Mouse (Mus musculus): ENCODE data around the gene Larp1. TPM values are rescaled to one million over a fixed set of nuclear protein-coding genes. Genes with fewer than 3 reads are reported as not detected.

Gene Larp1
- polyA plus RNA-seq, 1 experiment from 2014 or later = 21.9 TPM

GRCm38 (mm10) chr11:58026337-58026736, 17.5 kb downstream of the Larp1 start:
- no peaks in the 10 kb centered on the region for H3K36me3 ChIP-seq (ENCODE audit: control insufficient read depth, insufficient read depth, low read length)
- no peaks in the 10 kb centered on the region for H3K27me3 ChIP-seq (replicated peaks; ENCODE audit: control insufficient read depth, insufficient read depth, low read length)
- peaks cover 20% of the 10 kb centered on the region for H3K4me1 ChIP-seq (ENCODE audit: control insufficient read depth, insufficient read depth, low read length)
- no peak overlapping the region for H3K4me2 ChIP-seq (ENCODE audit: low read depth, low read length)
- H3K9ac ChIP-seq (ENCODE audit: low read depth, low read length) = no peak overlapping the region
- no peak overlapping the region for H3K4me3 ChIP-seq (ENCODE audit: low read depth, low read length)
- no peak for ATAC-seq (ENCODE audit: low read depth)
- H3K27ac ChIP-seq (replicated peaks; ENCODE audit: low read depth, low read length) = no peak overlapping the region
- no peaks in the 10 kb centered on the region for H3K9me3 ChIP-seq (ENCODE audit: control insufficient read depth, low read length)
- WGBS = 42% methylated on average over 3 of the region's 3 CpGs
- DNase-seq (ENCODE audit: low spot score) = no peak

- ATAC-seq (ENCODE audit: low read depth) (no peak; the same call in 1 of the 2 replicates), DNase-seq (ENCODE audit: low spot score) (no peak)
- Histone ChIP-seq H3K36me3 (ENCODE audit: control insufficient read depth, insufficient read depth, low read length) (no peaks in the 10 kb centered on the region), H3K27ac (replicated peaks; ENCODE audit: low read depth, low read length) (no peak overlapping the region), H3K4me3 (ENCODE audit: low read depth, low read length) (no peak overlapping the region), H3K27me3 (replicated peaks; ENCODE audit: control insufficient read depth, insufficient read depth, low read length) (no peaks in the 10 kb centered on the region), H3K4me1 (ENCODE audit: control insufficient read depth, insufficient read depth, low read length) (peaks cover 15% of the 10 kb centered on the region), H3K9me3 (ENCODE audit: control insufficient read depth, low read length) (no peaks in the 10 kb centered on the region), H3K9ac (ENCODE audit: low read depth, low read length) (no peak overlapping the region), H3K4me2 (ENCODE audit: low read depth, low read length) (no peak overlapping the region)
- 76% methylated on average over 1 of the region's 1 CpGs for WGBS
Observed at GRCm38 (mm10) chr11:58026860-58027259, 18.0 kb downstream of the Larp1 start.

GRCm38 (mm10) chr11:58028981-58029380, 20.1 kb downstream of the Larp1 start:
- H3K27me3 ChIP-seq (replicated peaks; ENCODE audit: control insufficient read depth, insufficient read depth, low read length) = no peaks in the 10 kb centered on the region
- no peak overlapping the region for H3K9ac ChIP-seq (ENCODE audit: low read depth, low read length)
- no peak for DNase-seq (ENCODE audit: low spot score)
- 88% methylated on average over 1 of the region's 1 CpGs for WGBS
- peaks cover 15% of the 10 kb centered on the region for H3K4me1 ChIP-seq (ENCODE audit: control insufficient read depth, insufficient read depth, low read length)
- H3K36me3 ChIP-seq (ENCODE audit: control insufficient read depth, insufficient read depth, low read length) = no peaks in the 10 kb centered on the region
- no peak for ATAC-seq (ENCODE audit: low read depth)
- H3K27ac ChIP-seq (replicated peaks; ENCODE audit: low read depth, low read length) = no peak overlapping the region
- H3K9me3 ChIP-seq (ENCODE audit: control insufficient read depth, low read length) = no peaks in the 10 kb centered on the region
- H3K4me3 ChIP-seq (ENCODE audit: low read depth, low read length) = no peak overlapping the region
- H3K4me2 ChIP-seq (ENCODE audit: low read depth, low read length) = no peak overlapping the region

GRCm38 (mm10) chr11:58029869-58030268, 21.0 kb downstream of the Larp1 start:
- WGBS = 79% methylated on average over 2 of the region's 2 CpGs
- Histone ChIP-seq H3K27me3 (replicated peaks; ENCODE audit: control insufficient read depth, insufficient read depth, low read length) (no peaks in the 10 kb centered on the region), H3K36me3 (ENCODE audit: control insufficient read depth, insufficient read depth, low read length) (no peaks in the 10 kb centered on the region), H3K4me3 (ENCODE audit: low read depth, low read length) (no peak overlapping the region), H3K27ac (replicated peaks; ENCODE audit: low read depth, low read length) (no peak overlapping the region), H3K4me1 (ENCODE audit: control insufficient read depth, insufficient read depth, low read length) (peaks cover 9% of the 10 kb centered on the region), H3K9me3 (ENCODE audit: control insufficient read depth, low read length) (no peaks in the 10 kb centered on the region), H3K9ac (ENCODE audit: low read depth, low read length) (no peak overlapping the region), H3K4me2 (ENCODE audit: low read depth, low read length) (no peak overlapping the region)
- DNase-seq (ENCODE audit: low spot score) = no peak
- no peak for ATAC-seq (ENCODE audit: low read depth)

GRCm38 (mm10) chr11:58031176-58031575, 22.3 kb downstream of the Larp1 start:
- Histone ChIP-seq H3K36me3 (ENCODE audit: control insufficient read depth, insufficient read depth, low read length) (no peaks in the 10 kb centered on the region), H3K9me3 (ENCODE audit: control insufficient read depth, low read length) (no peaks in the 10 kb centered on the region), H3K4me1 (ENCODE audit: control insufficient read depth, insufficient read depth, low read length) (peaks cover 3% of the 10 kb centered on the region; the same call in 1 of the 2 replicates), H3K4me3 (ENCODE audit: low read depth, low read length) (no peak overlapping the region), H3K9ac (ENCODE audit: low read depth, low read length) (no peak overlapping the region), H3K27ac (replicated peaks; ENCODE audit: low read depth, low read length) (no peak overlapping the region), H3K27me3 (replicated peaks; ENCODE audit: control insufficient read depth, insufficient read depth, low read length) (no peaks in the 10 kb centered on the region), H3K4me2 (ENCODE audit: low read depth, low read length) (no peak overlapping the region)
- ATAC-seq (ENCODE audit: low read depth) (no peak), DNase-seq (ENCODE audit: low spot score) (no peak)
- WGBS = 66% methylated on average over 6 of the region's 6 CpGs

GRCm38 (mm10) chr11:58033635-58034034, 24.8 kb downstream of the Larp1 start:
- no peak overlapping the region for H3K4me3 ChIP-seq (ENCODE audit: low read depth, low read length)
- no peaks in the 10 kb centered on the region for H3K27me3 ChIP-seq (replicated peaks; ENCODE audit: control insufficient read depth, insufficient read depth, low read length)
- H3K4me1 ChIP-seq (ENCODE audit: control insufficient read depth, insufficient read depth, low read length) = peaks cover 3% of the 10 kb centered on the region; the same call in 1 of the 2 replicates
- H3K9me3 ChIP-seq (ENCODE audit: control insufficient read depth, low read length) = no peaks in the 10 kb centered on the region
- no peak overlapping the region for H3K4me2 ChIP-seq (ENCODE audit: low read depth, low read length)
- H3K27ac ChIP-seq (replicated peaks; ENCODE audit: low read depth, low read length) = no peak overlapping the region
- no peaks in the 10 kb centered on the region for H3K36me3 ChIP-seq (ENCODE audit: control insufficient read depth, insufficient read depth, low read length)
- WGBS = 78% methylated on average over 3 of the region's 3 CpGs
- DNase-seq (ENCODE audit: low spot score) (no peak), ATAC-seq (ENCODE audit: low read depth) (no peak)
- no peak overlapping the region for H3K9ac ChIP-seq (ENCODE audit: low read depth, low read length)

GRCm38 (mm10) chr11:58039027-58039426, 30.2 kb downstream of the Larp1 start:
- peak; percentile 45 for DNase-seq (ENCODE audit: low spot score)
- H3K9me3 ChIP-seq (ENCODE audit: control insufficient read depth, low read length) = no peaks in the 10 kb centered on the region
- no peaks in the 10 kb centered on the region for H3K4me1 ChIP-seq (ENCODE audit: control insufficient read depth, insufficient read depth, low read length)
- no peak overlapping the region for H3K27ac ChIP-seq (replicated peaks; ENCODE audit: low read depth, low read length)
- no peak overlapping the region for H3K4me2 ChIP-seq (ENCODE audit: low read depth, low read length)
- WGBS = 76% methylated on average over 1 of the region's 1 CpGs
- ATAC-seq (ENCODE audit: low read depth) = no peak
- peaks cover 20% of the 10 kb centered on the region for H3K36me3 ChIP-seq (ENCODE audit: control insufficient read depth, insufficient read depth, low read length)
- H3K27me3 ChIP-seq (replicated peaks; ENCODE audit: control insufficient read depth, insufficient read depth, low read length) = no peaks in the 10 kb centered on the region
- H3K9ac ChIP-seq (ENCODE audit: low read depth, low read length) = no peak overlapping the region
- H3K4me3 ChIP-seq (ENCODE audit: low read depth, low read length) = no peak overlapping the region

GRCm38 (mm10) chr11:58042861-58043431, 34.1 kb downstream of the Larp1 start:
- no peak for DNase-seq (ENCODE audit: low spot score)
- H3K9me3 ChIP-seq (ENCODE audit: control insufficient read depth, low read length) = no peaks in the 10 kb centered on the region
- no peaks in the 10 kb centered on the region for H3K4me1 ChIP-seq (ENCODE audit: control insufficient read depth, insufficient read depth, low read length)
- ATAC-seq (ENCODE audit: low read depth) = no peak
- no peak overlapping the region for H3K9ac ChIP-seq (ENCODE audit: low read depth, low read length)
- H3K4me2 ChIP-seq (ENCODE audit: low read depth, low read length) = no peak overlapping the region
- no peak overlapping the region for H3K4me3 ChIP-seq (ENCODE audit: low read depth, low read length)
- no peak overlapping the region for H3K27ac ChIP-seq (replicated peaks; ENCODE audit: low read depth, low read length)
- H3K36me3 ChIP-seq (ENCODE audit: control insufficient read depth, insufficient read depth, low read length) = peaks cover 50% of the 10 kb centered on the region
- no peaks in the 10 kb centered on the region for H3K27me3 ChIP-seq (replicated peaks; ENCODE audit: control insufficient read depth, insufficient read depth, low read length)
- 92% methylated on average over 5 of the region's 5 CpGs for WGBS

- ATAC-seq (ENCODE audit: low read depth) (no peak), DNase-seq (ENCODE audit: low spot score) (no peak)
- H3K27ac ChIP-seq (replicated peaks; ENCODE audit: low read depth, low read length) = no peak overlapping the region
- H3K27me3 ChIP-seq (replicated peaks; ENCODE audit: control insufficient read depth, insufficient read depth, low read length) = no peaks in the 10 kb centered on the region
- H3K4me3 ChIP-seq (ENCODE audit: low read depth, low read length) = no peak overlapping the region
- H3K9me3 ChIP-seq (ENCODE audit: control insufficient read depth, low read length) = no peaks in the 10 kb centered on the region
- no peak overlapping the region for H3K9ac ChIP-seq (ENCODE audit: low read depth, low read length)
- peaks cover 85% of the 10 kb centered on the region for H3K36me3 ChIP-seq (ENCODE audit: control insufficient read depth, insufficient read depth, low read length)
- WGBS = 73% methylated on average over 4 of the region's 4 CpGs
- H3K4me1 ChIP-seq (ENCODE audit: control insufficient read depth, insufficient read depth, low read length) = no peaks in the 10 kb centered on the region
- H3K4me2 ChIP-seq (ENCODE audit: low read depth, low read length) = no peak overlapping the region
Observed at GRCm38 (mm10) chr11:58046438-58046837, 37.6 kb downstream of the Larp1 start.
